Mouse (Mus musculus): ENCODE measurements around the gene Mtor. TPM values are rescaled to one million over a fixed set of nuclear protein-coding genes. Genes with fewer than 3 reads are reported as not detected.

The Mtor gene
- total and polyA plus RNA-seq, 3 experiments: 10.5 to 28.6 (median 24.3) TPM

- DNase-seq (ENCODE audit: extremely low read depth): no peak
- Histone ChIP-seq H3K4me3 (replicated peaks in 1 of 3; ENCODE audit: low read depth in 2 of 3, low read length in 2 of 3, poor library complexity in 1 of 3) (no peak overlapping the region), H3K27ac (ENCODE audit: insufficient read depth, low read depth) (no peak overlapping the region), H3K4me2 (ENCODE audit: insufficient read depth, low read depth, poor library complexity, severe bottlenecking) (no peak overlapping the region), H3K9me3 (replicated peaks; ENCODE audit: low read length) (no peaks in the 10 kb centered on the region), H3K27me3 (replicated peaks) (no peaks in the 10 kb centered on the region), H3K4me1 (ENCODE audit: control insufficient read depth in 1 of 2, insufficient read depth in 2 of 2) (0 out of 4 replicates have a peak, but pooled peaks cover 0 to 3% of the 10 kb centered on the region in 2 experiments), H3K79me2 (replicated peaks; ENCODE audit: control insufficient read depth, extremely low read depth, insufficient read depth, poor library complexity, severe bottlenecking) (no peaks in the 10 kb centered on the region), H3K36me3 (replicated peaks in 1 of 2; ENCODE audit: control insufficient read depth in 1 of 2, insufficient read depth in 1 of 2, low read length in 1 of 2) (peaks cover 61 to 89% of the 10 kb centered on the region in 2 experiments), H3K9ac (ENCODE audit: insufficient read depth, low read depth) (no peak overlapping the region)
- in situ Hi-C loops (cut with MboI; ENCODE audit: low pct_ligation_motif_present, low pct_unique_long_range_greater_than_20kb, low sequenced_read_pairs): no loop called here
- dilution Hi-C loops (cut with MboI; ENCODE audit: extremely low pct_ligation_motif_present, extremely low pct_unique_long_range_greater_than_20kb, low sequenced_read_pairs): no loop called here
- TF ChIP-seq RCOR1 (conservative IDR thresholded peaks at IDR 0.05; ENCODE audit: low read depth, low read length) (no peak), TBP (conservative IDR thresholded peaks at IDR 0.05; ENCODE audit: low read depth, low read length) (no peak), JUND (conservative IDR thresholded peaks at IDR 0.05; ENCODE audit: low read depth, low read length) (no peak), MAZ (IDR thresholded peaks at IDR 0.05; ENCODE audit: low read depth, low read length) (no peak), HCFC1 (IDR thresholded peaks at IDR 0.05; ENCODE audit: low read depth, low read length) (no peak), MXI1 (IDR thresholded peaks at IDR 0.05; ENCODE audit: low read depth, low read length) (no peak), UBTF (IDR thresholded peaks at IDR 0.05; ENCODE audit: low read depth, low read length) (no peak), SIN3A (IDR thresholded peaks at IDR 0.05; ENCODE audit: low read length) (no peak), ELF1 (IDR thresholded peaks at IDR 0.05; ENCODE audit: low read depth, low read length) (no peak), E2F4 (IDR thresholded peaks at IDR 0.05; ENCODE audit: insufficient replicate concordance, low read depth, low read length) (no peak)
Observed at GRCm38 (mm10) chr4:148473496-148473895, 25.1 kb downstream of the Mtor start.

GRCm38 (mm10) chr4:148480245-148480644 is 31.8 kb downstream of the Mtor start:
- peak overlapping the region; percentile 34; the same call in 1 of the 2 replicates for H3K27ac ChIP-seq (ENCODE audit: insufficient read depth, low read depth)
- no peaks in the 10 kb centered on the region for H3K79me2 ChIP-seq (replicated peaks; ENCODE audit: control insufficient read depth, extremely low read depth, insufficient read depth, poor library complexity, severe bottlenecking)
- peaks cover 55 to 90% of the 10 kb centered on the region in 2 experiments for H3K36me3 ChIP-seq (replicated peaks in 1 of 2; ENCODE audit: control insufficient read depth in 1 of 2, insufficient read depth in 1 of 2, low read length in 1 of 2)
- no peak overlapping the region for H3K4me3 ChIP-seq (replicated peaks in 1 of 3; ENCODE audit: low read depth in 2 of 3, low read length in 2 of 3, poor library complexity in 1 of 3)
- no peak for DNase-seq (ENCODE audit: extremely low read depth)
- H3K9ac ChIP-seq (ENCODE audit: insufficient read depth, low read depth): no peak overlapping the region
- peaks cover 3 to 21% of the 10 kb centered on the region in 2 experiments; a peak in 3 of 4 replicates for H3K4me1 ChIP-seq (ENCODE audit: control insufficient read depth in 1 of 2, insufficient read depth in 2 of 2)
- H3K9me3 ChIP-seq (replicated peaks; ENCODE audit: low read length): no peaks in the 10 kb centered on the region
- H3K27me3 ChIP-seq (replicated peaks): no peaks in the 10 kb centered on the region
- no peak overlapping the region for H3K4me2 ChIP-seq (ENCODE audit: insufficient read depth, low read depth, poor library complexity, severe bottlenecking)
- TF ChIP-seq SMC3 (IDR thresholded peaks at IDR 0.05; ENCODE audit: low read depth, low read length) (no peak), PAX5 (IDR thresholded peaks at IDR 0.05; ENCODE audit: low read length) (no peak), TCF12 (IDR thresholded peaks at IDR 0.05; ENCODE audit: low read depth, low read length) (no peak), TBP (conservative IDR thresholded peaks at IDR 0.05; ENCODE audit: low read depth, low read length) (no peak), MAX (IDR thresholded peaks at IDR 0.05; ENCODE audit: low read length) (no peak), EP300 (IDR thresholded peaks at IDR 0.05; ENCODE audit: low read length) (no peak), IRF4 (IDR thresholded peaks at IDR 0.05; ENCODE audit: low read depth, low read length) (no peak), USF2 (conservative IDR thresholded peaks at IDR 0.05; ENCODE audit: low read depth, low read length) (no peak), GABPA (IDR thresholded peaks at IDR 0.05; ENCODE audit: insufficient replicate concordance, low read depth, low read length) (no peak), MYC (IDR thresholded peaks at IDR 0.05; ENCODE audit: low read depth, low read length) (no peak), HCFC1 (IDR thresholded peaks at IDR 0.05; ENCODE audit: low read depth, low read length) (no peak), ZNF384 (IDR thresholded peaks at IDR 0.05; ENCODE audit: low read depth, low read length) (no peak), CTCF (conservative IDR thresholded peaks at IDR 0.05 in 1 of 2, IDR thresholded peaks at IDR 0.05 in 1 of 2; ENCODE audit: low read depth in 2 of 2, low read length in 2 of 2) (no peak), SIN3A (IDR thresholded peaks at IDR 0.05; ENCODE audit: low read length) (no peak)
- dilution Hi-C loops (cut with MboI; ENCODE audit: extremely low pct_ligation_motif_present, extremely low pct_unique_long_range_greater_than_20kb, low sequenced_read_pairs): no loop called here
- in situ Hi-C loops (cut with MboI; ENCODE audit: low pct_ligation_motif_present, low pct_unique_long_range_greater_than_20kb, low sequenced_read_pairs): no loop called here

Data from CH12.LX (cell line).